Mouse (Mus musculus): ENCODE measurements around the gene Sept14.
"Not testable (repeated sequence)": the region's sequence is repeated elsewhere in the genome, so short reads cannot be mapped to it uniquely, and the experiment has no call there.

Sept14 gene

GRCm38 (mm10) chr5:129708412-129708811, at the start of gene Sept14:
Sept14 (minus strand) TSS chr5:129708512.
- DNase-seq (ENCODE audit: low spot score) = no peak

- DNase-seq (ENCODE audit: low spot score) = no peak
Observed at GRCm38 (mm10) chr5:129756886-129757285, 48.6 kb upstream of the Sept14 start.

- DNase-seq (ENCODE audit: low spot score) = no peak
Observed at GRCm38 (mm10) chr5:129744050-129744449, 35.7 kb upstream of the Sept14 start.

GRCm38 (mm10) chr5:129742903-129743488, 34.7 kb upstream of the Sept14 start:
- no peak for DNase-seq (ENCODE audit: low spot score)

- peak; percentile 38 for DNase-seq (ENCODE audit: low spot score)
Observed at GRCm38 (mm10) chr5:129740976-129741375, 32.7 kb upstream of the Sept14 start.

GRCm38 (mm10) chr5:129731021-129731420, 22.7 kb upstream of the Sept14 start:
- no peak for DNase-seq (ENCODE audit: low spot score)

GRCm38 (mm10) chr5:129730344-129730743, 22.0 kb upstream of the Sept14 start:
- DNase-seq (ENCODE audit: low spot score) = peak; percentile 41

- DNase-seq (ENCODE audit: low spot score) = no peak
Observed at GRCm38 (mm10) chr5:129729286-129729685, 21.0 kb upstream of the Sept14 start.

- no peak for DNase-seq (ENCODE audit: low spot score)
Observed at GRCm38 (mm10) chr5:129726784-129727183, 18.5 kb upstream of the Sept14 start.

- no peak for DNase-seq (ENCODE audit: low spot score)
Observed at GRCm38 (mm10) chr5:129725774-129726392, 17.6 kb upstream of the Sept14 start.

GRCm38 (mm10) chr5:129724834-129725773, 16.8 kb upstream of the Sept14 start, which contains the start of gene Nipsnap2:
Nipsnap2 (plus strand) TSS chr5:129725063.
- peak; percentile 88 for DNase-seq (ENCODE audit: low spot score)

- DNase-seq (ENCODE audit: low spot score) = no peak
Observed at GRCm38 (mm10) chr5:129724268-129724667, 16.0 kb upstream of the Sept14 start.

- no peak for DNase-seq (ENCODE audit: low spot score)
Observed at GRCm38 (mm10) chr5:129720176-129720575, 11.9 kb upstream of the Sept14 start.

- no peak for DNase-seq (ENCODE audit: low spot score)
Observed at GRCm38 (mm10) chr5:129717016-129717415, 8.7 kb upstream of the Sept14 start.

GRCm38 (mm10) chr5:129715326-129715861, 7.1 kb upstream of the Sept14 start, which contains the start of gene Mrps17:
Mrps17 (plus strand) TSS chr5:129715497.
- DNase-seq (ENCODE audit: low spot score) = peak; percentile 93

GRCm38 (mm10) chr5:129703368-129703767, 4.9 kb downstream of the Sept14 start:
- no peak for DNase-seq (ENCODE audit: low spot score)

- no peak for DNase-seq (ENCODE audit: low spot score)
Observed at GRCm38 (mm10) chr5:129701706-129702105, 6.6 kb downstream of the Sept14 start.

- DNase-seq (ENCODE audit: low spot score) = no peak
Observed at GRCm38 (mm10) chr5:129700506-129700905, 7.8 kb downstream of the Sept14 start.

- no peak for DNase-seq (ENCODE audit: low spot score)
Observed at GRCm38 (mm10) chr5:129690528-129690927, 17.8 kb downstream of the Sept14 start.

GRCm38 (mm10) chr5:129687621-129688020, 20.7 kb downstream of the Sept14 start:
- DNase-seq (ENCODE audit: low spot score) = no peak

GRCm38 (mm10) chr5:129685141-129685540, 23.2 kb downstream of the Sept14 start:
- not testable (repeated sequence) for DNase-seq (ENCODE audit: low spot score)

- DNase-seq (ENCODE audit: low spot score) = peak; percentile 81
Observed at GRCm38 (mm10) chr5:129670036-129670458, 38.3 kb downstream of the Sept14 start, which contains the start of gene Zfp11. Zfp11 (minus strand) TSS chr5:129670099.

Measured in urinary bladder, postnatal 14 days (tissue).